9 mouse cellular contexts compared by ENCODE assay signal in genomic region chr17:8871997-8872593, GRCm38 (mm10).
DNase-seq lines count a peak whose midpoint lies in the region; ATAC-seq lines count a peak whose summit lies in the region.
"Had no signal": no experiment of that assay in that cellular context is flagged by ENCODE, and none has a peak within 500 bp of the region (broad histone marks: within the 10 kb centered on the region; RNA-seq: fewer than 3 reads in every experiment).

No protein-coding gene starts in this region.

- H3K27ac ChIP-seq in intestine, embryonic 16.5 days (ENCODE audit: low read length): no peak overlapping the region
- H3K27ac ChIP-seq: limb, embryonic 15.5 days had no signal

- DNase-seq in ovary, postnatal 14 days (ENCODE audit: low spot score): peak; percentile 23
- DNase-seq in ovary, postnatal 36 days (ENCODE audit: low spot score): no peak
- DNase-seq in heart, adult 11 months: peak; percentile 97
- DNase-seq in lung, postnatal 14 days: peak; percentile 27
- DNase-seq in urinary bladder, postnatal 10 days (ENCODE audit: low spot score): no peak
- DNase-seq in urinary bladder, postnatal 25 days (ENCODE audit: low spot score): no peak
- no peak for DNase-seq in cerebellum, adult 18-20 months

- H3K27me3 ChIP-seq in intestine, embryonic 16.5 days (replicated peaks; ENCODE audit: control insufficient read depth, insufficient read depth, low read length): no peaks in the 10 kb centered on the region
- H3K27me3 ChIP-seq: limb, embryonic 15.5 days had no signal

- WGBS in intestine, embryonic 16.5 days: 24% methylated on average over 12 of the region's 12 CpGs

- ATAC-seq in intestine, embryonic 16.5 days: peak; percentile 69

- no peaks in the 10 kb centered on the region for H3K36me3 ChIP-seq in intestine, embryonic 16.5 days (ENCODE audit: control insufficient read depth, insufficient read depth, low read length)
- H3K36me3 ChIP-seq: limb, embryonic 15.5 days had no signal

- H3K4me2 ChIP-seq in intestine, embryonic 16.5 days (ENCODE audit: low read depth, low read length): peak overlapping the region; percentile 10; the same call in 1 of the 2 replicates
- H3K4me2 ChIP-seq: limb, embryonic 15.5 days had no signal

- H3K4me3 ChIP-seq in intestine, embryonic 16.5 days (ENCODE audit: low read length): no peak overlapping the region; the same call in 1 of the 2 replicates
- H3K4me3 ChIP-seq: limb, embryonic 15.5 days had no signal

- H3K9ac ChIP-seq in intestine, embryonic 16.5 days (ENCODE audit: low read depth, low read length): no peak overlapping the region
- H3K9ac ChIP-seq: limb, embryonic 15.5 days had no signal

- no peaks in the 10 kb centered on the region for H3K9me3 ChIP-seq in intestine, embryonic 16.5 days (ENCODE audit: control insufficient read depth, low read length)
- H3K9me3 ChIP-seq: limb, embryonic 15.5 days had no signal

- peaks cover 9% of the 10 kb centered on the region; the same call in 1 of the 2 replicates for H3K4me1 ChIP-seq in intestine, embryonic 16.5 days (ENCODE audit: control insufficient read depth, insufficient read depth, low read length)

Comparison
In these comparisons a context has a peak if more than half of its experiments do, and no peak if none do; other contexts are left out.
1. DNase-seq: peak in ovary, postnatal 14 days (single experiment), heart, adult 11 months (single experiment) and lung, postnatal 14 days (single experiment); none in ovary, postnatal 36 days (single experiment), urinary bladder, postnatal 10 days (single experiment), urinary bladder, postnatal 25 days (single experiment) and cerebellum, adult 18-20 months (0 of 2).